Mouse (Mus musculus): ENCODE measurements at regions not wholly inside any gene's neighbourhood (a gene's known extent, or its start where the extent isn't known, plus 50 kb on each side); places are given as distances from the start of the nearest gene placed in this dataset.

DNA sequence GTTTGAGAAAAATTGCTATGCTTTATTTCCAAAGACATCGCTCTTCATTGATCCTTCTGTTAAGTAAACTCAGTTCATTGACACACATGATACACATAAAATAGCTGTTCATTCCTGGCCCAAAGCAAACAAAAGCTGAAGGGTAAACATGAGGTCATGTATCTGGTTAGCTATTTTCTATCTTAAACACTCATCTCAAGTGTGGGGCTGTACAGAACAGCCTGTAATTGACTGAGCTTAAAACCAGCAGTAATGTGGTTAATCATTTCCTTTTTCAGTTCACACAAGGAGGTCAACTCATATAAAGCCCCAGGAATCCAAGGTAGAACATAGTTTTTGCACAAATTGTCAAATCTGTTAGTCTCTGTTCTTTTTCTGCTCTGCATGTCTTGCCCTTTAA is 94.5 kb downstream of the Cldn17 start:
- WGBS, result 91% methylated on average over 1 of the region's 1 CpGs
- ATAC-seq, result no peak
- Histone ChIP-seq H3K4me2 (ENCODE audit: low read depth, low read length) (no peak overlapping the region), H3K36me3 (ENCODE audit: insufficient read depth, low read length) (no peaks in the 10 kb centered on the region), H3K4me3 (ENCODE audit: low read length) (no peak overlapping the region), H3K9me3 (ENCODE audit: low read length) (no peaks in the 10 kb centered on the region), H3K9ac (replicated peaks; ENCODE audit: low read length) (no peak overlapping the region), H3K27ac (no peak overlapping the region), H3K4me1 (ENCODE audit: insufficient read depth, low read length) (no peaks in the 10 kb centered on the region), H3K27me3 (ENCODE audit: insufficient read depth, low read length) (no peaks in the 10 kb centered on the region)
- no peak for DNase-seq (ENCODE audit: low spot score)
- no peak for TF ChIP-seq CTCF (IDR thresholded peaks at IDR 0.05; ENCODE audit: low read depth)

- no peak for ATAC-seq
- peak; percentile 34 for DNase-seq (ENCODE audit: low spot score)
- no peaks in the 10 kb centered on the region for H3K27me3 ChIP-seq (ENCODE audit: insufficient read depth, low read length)
These were observed 98.6 kb downstream of the Cldn17 start for GRCm38 (mm10) chr16:88408144-88408543.

DNA sequence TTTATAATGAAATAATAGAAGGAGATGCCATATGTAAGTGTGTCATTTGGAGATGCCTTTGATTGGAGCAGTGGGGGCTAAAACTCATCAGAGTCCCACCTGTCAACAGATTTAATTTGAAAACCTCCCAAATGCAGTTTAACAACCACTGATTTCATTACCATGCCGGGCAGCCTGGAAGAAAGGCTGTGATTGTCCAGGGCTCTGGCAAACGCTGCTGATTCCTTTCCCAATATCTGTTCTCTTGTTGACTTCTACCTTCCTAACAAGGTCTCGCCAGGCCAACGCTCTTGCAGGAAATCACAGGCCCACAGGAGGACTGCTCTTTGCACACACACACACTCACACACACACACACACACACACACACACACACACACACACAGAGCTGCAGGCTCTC is 102.4 kb downstream of the Cldn17 start:
- H3K27ac ChIP-seq, result no peak overlapping the region
- no peak for TF ChIP-seq CTCF (IDR thresholded peaks at IDR 0.05; ENCODE audit: low read depth)

More at GRCm38 (mm10) chr16:88408144-88408543, 98.6 kb downstream of the Cldn17 start:
- Histone ChIP-seq H3K27ac (no peak overlapping the region), H3K4me1 (ENCODE audit: insufficient read depth, low read length) (no peaks in the 10 kb centered on the region), H3K4me3 (ENCODE audit: low read length) (no peak overlapping the region), H3K36me3 (ENCODE audit: insufficient read depth, low read length) (no peaks in the 10 kb centered on the region), H3K4me2 (ENCODE audit: low read depth, low read length) (no peak overlapping the region), H3K9ac (replicated peaks; ENCODE audit: low read length) (no peak overlapping the region), H3K9me3 (ENCODE audit: low read length) (no peaks in the 10 kb centered on the region)
- no peak for TF ChIP-seq CTCF (IDR thresholded peaks at IDR 0.05; ENCODE audit: low read depth)

GRCm38 (mm10) chr16:88399881-88400280 is 106.9 kb downstream of the Cldn17 start:
- Histone ChIP-seq H3K36me3 (ENCODE audit: insufficient read depth, low read length) (no peaks in the 10 kb centered on the region), H3K9ac (replicated peaks; ENCODE audit: low read length) (no peak overlapping the region), H3K4me1 (ENCODE audit: insufficient read depth, low read length) (no peaks in the 10 kb centered on the region), H3K4me2 (ENCODE audit: low read depth, low read length) (no peak overlapping the region), H3K9me3 (ENCODE audit: low read length) (peaks cover 2% of the 10 kb centered on the region; the same call in 1 of the 2 replicates), H3K27me3 (ENCODE audit: insufficient read depth, low read length) (no peaks in the 10 kb centered on the region), H3K27ac (no peak overlapping the region), H3K4me3 (ENCODE audit: low read length) (no peak overlapping the region)
- DNase-seq (ENCODE audit: low spot score), result peak; percentile 23
- no peak for ATAC-seq
- 61% methylated on average over 3 of the region's 3 CpGs for WGBS
- no peak for TF ChIP-seq CTCF (IDR thresholded peaks at IDR 0.05; ENCODE audit: low read depth)

More for the DNA sequence above, 102.4 kb downstream of the Cldn17 start:
- Histone ChIP-seq H3K36me3 (ENCODE audit: insufficient read depth, low read length) (no peaks in the 10 kb centered on the region), H3K9ac (replicated peaks; ENCODE audit: low read length) (no peak overlapping the region), H3K4me2 (ENCODE audit: low read depth, low read length) (no peak overlapping the region), H3K4me3 (ENCODE audit: low read length) (no peak overlapping the region), H3K27me3 (ENCODE audit: insufficient read depth, low read length) (no peaks in the 10 kb centered on the region), H3K4me1 (ENCODE audit: insufficient read depth, low read length) (no peaks in the 10 kb centered on the region), H3K9me3 (ENCODE audit: low read length) (no peaks in the 10 kb centered on the region)
- DNase-seq (ENCODE audit: low spot score) (no peak), ATAC-seq (no peak)
- WGBS, result 63% methylated on average over 4 of the region's 4 CpGs

- 46% methylated on average over 1 of the region's 1 CpGs for WGBS
- no peaks in the 10 kb centered on the region for H3K36me3 ChIP-seq (ENCODE audit: insufficient read depth, low read length)
- no peak overlapping the region for H3K9ac ChIP-seq (replicated peaks; ENCODE audit: low read length)
- H3K9me3 ChIP-seq (ENCODE audit: low read length), result peaks cover 2% of the 10 kb centered on the region; the same call in 1 of the 2 replicates
- DNase-seq (ENCODE audit: low spot score), result peak; percentile 2
- H3K27me3 ChIP-seq (ENCODE audit: insufficient read depth, low read length), result no peaks in the 10 kb centered on the region
- no peak overlapping the region for H3K4me3 ChIP-seq (ENCODE audit: low read length)
- no peaks in the 10 kb centered on the region for H3K4me1 ChIP-seq (ENCODE audit: insufficient read depth, low read length)
- no peak for ATAC-seq
- H3K27ac ChIP-seq, result no peak overlapping the region
- H3K4me2 ChIP-seq (ENCODE audit: low read depth, low read length), result no peak overlapping the region
- peak; percentile 50 for TF ChIP-seq CTCF (IDR thresholded peaks at IDR 0.05; ENCODE audit: low read depth)
These were observed 102.7 kb upstream of the Grik1 start for GRCm38 (mm10) chr16:88392764-88393163.

DNA sequence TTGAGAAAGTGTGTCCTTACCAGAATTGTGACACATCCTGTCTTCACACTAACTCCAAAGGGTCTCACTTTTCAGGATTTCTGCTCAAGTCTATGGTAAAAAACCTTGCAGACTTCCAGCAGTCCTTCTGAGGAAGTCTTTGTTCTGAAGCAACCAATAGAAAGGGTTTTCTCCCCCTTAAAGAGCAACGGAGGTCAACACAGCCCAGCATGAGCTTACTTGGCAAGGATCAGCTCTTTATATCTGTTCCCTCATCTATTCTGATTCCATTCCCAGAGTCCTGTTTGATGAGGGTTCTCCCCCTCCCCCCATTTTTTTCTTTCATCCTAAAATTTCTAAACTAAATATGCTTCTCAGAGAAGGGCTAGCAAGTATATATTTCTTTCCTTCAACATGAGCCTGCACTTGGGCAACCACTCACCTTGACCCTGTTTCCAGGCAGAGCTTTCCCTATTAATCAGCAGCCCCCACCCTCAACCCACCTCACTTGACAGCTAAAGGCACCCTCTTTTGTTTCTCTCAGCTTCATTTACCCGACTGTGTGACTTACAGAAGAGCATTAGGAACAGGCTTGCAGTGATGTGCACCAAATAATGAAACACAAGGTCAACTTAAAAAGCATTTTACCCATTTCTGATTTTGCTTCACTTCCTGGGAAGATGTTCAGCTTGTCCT is 91.7 kb upstream of the Grik1 start:
- WGBS, result 4% methylated on average over 2 of the region's 2 CpGs
- no peak overlapping the region for H3K27ac ChIP-seq
- H3K27me3 ChIP-seq (ENCODE audit: insufficient read depth, low read length), result no peaks in the 10 kb centered on the region
- H3K9me3 ChIP-seq (ENCODE audit: low read length), result no peaks in the 10 kb centered on the region
- TF ChIP-seq CTCF (IDR thresholded peaks at IDR 0.05; ENCODE audit: low read depth), result no peak
- H3K36me3 ChIP-seq (ENCODE audit: insufficient read depth, low read length), result no peaks in the 10 kb centered on the region
- H3K4me1 ChIP-seq (ENCODE audit: insufficient read depth, low read length), result no peaks in the 10 kb centered on the region
- ATAC-seq (no peak), DNase-seq (ENCODE audit: low spot score) (no peak)
- no peak overlapping the region for H3K4me2 ChIP-seq (ENCODE audit: low read depth, low read length)
- H3K4me3 ChIP-seq (ENCODE audit: low read length), result no peak overlapping the region
- no peak overlapping the region for H3K9ac ChIP-seq (replicated peaks; ENCODE audit: low read length)

DNA sequence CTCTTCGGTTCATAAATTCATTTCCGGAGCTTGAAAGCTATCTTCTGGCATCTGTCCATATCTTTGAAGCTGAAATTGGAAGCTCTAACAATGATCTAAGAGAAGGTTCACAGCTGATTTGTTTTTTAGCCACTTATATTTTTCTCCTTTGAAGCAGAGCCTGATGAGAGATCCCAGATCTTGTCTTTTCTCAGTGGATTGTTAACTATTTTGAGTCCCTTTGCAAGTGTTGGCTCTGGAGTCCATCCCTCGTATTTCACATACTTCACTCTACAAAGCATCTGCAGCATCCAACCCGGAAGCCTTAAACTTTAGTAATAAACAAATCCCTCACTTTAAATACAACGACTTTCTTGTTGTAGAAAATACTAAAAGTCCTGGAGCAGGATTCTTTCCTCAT is 85.6 kb upstream of the Grik1 start:
- Histone ChIP-seq H3K4me1 (ENCODE audit: insufficient read depth, low read length) (no peaks in the 10 kb centered on the region), H3K4me3 (ENCODE audit: low read length) (no peak overlapping the region), H3K4me2 (ENCODE audit: low read depth, low read length) (no peak overlapping the region), H3K27ac (no peak overlapping the region), H3K27me3 (ENCODE audit: insufficient read depth, low read length) (no peaks in the 10 kb centered on the region), H3K9ac (replicated peaks; ENCODE audit: low read length) (no peak overlapping the region), H3K9me3 (ENCODE audit: low read length) (no peaks in the 10 kb centered on the region), H3K36me3 (ENCODE audit: insufficient read depth, low read length) (no peaks in the 10 kb centered on the region)
- ATAC-seq (no peak), DNase-seq (ENCODE audit: low spot score) (no peak)
- 71% methylated on average over 5 of the region's 5 CpGs for WGBS
- TF ChIP-seq CTCF (IDR thresholded peaks at IDR 0.05; ENCODE audit: low read depth), result no peak

All from hindbrain, postnatal 0 days (tissue).